Mouse (Mus musculus) C2C12 (cell line): Measurements from ENCODE around the gene Ankrd9. TPM values are rescaled to one million over a fixed set of nuclear protein-coding genes. Genes with fewer than 3 reads are reported as not detected.
A peak's percentile ranks its signal among the peaks of the same experiment; 100 is the strongest.

Experiments used
- H3K27me3 ChIP-seq: one replicate; pipeline ENCODE4 v1.6.1; 2011; ENCODE audit not compliant: control insufficient read depth, insufficient read depth, insufficient read length
- H3K36me3 ChIP-seq: one replicate; pipeline ENCODE4 v1.6.1; 2011; ENCODE audit not compliant: control insufficient read depth, insufficient read depth
- H3K4me3 ChIP-seq: one replicate; pipeline ENCODE4 v1.5.1; 2011; ENCODE audit warnings: mild to moderate bottlenecking, control low read depth; ENCODE audit not compliant: poor library complexity, insufficient read depth, severe bottlenecking
- H3K79me2 ChIP-seq: one replicate; pipeline ENCODE4 v1.6.1; 2011; ENCODE audit not compliant: control insufficient read depth, insufficient read depth
- H3K79me3 ChIP-seq: one replicate; pipeline ENCODE4 v1.6.1; 2011; ENCODE audit warnings: low read depth, control low read depth
- H3ac ChIP-seq: one replicate; pipeline ENCODE3; 2011; ENCODE audit warnings: low read depth; ENCODE audit not compliant: control insufficient read depth, insufficient read length
- CEBPB ChIP-seq: IDR thresholded peaks from one replicate; pipeline ENCODE4 v1.6.1; 2011; ENCODE audit warnings: low read depth, mild to moderate bottlenecking, control low read depth, moderate library complexity
- CTCF ChIP-seq: IDR thresholded peaks from one replicate; pipeline ENCODE4 v1.5.1; 2011; ENCODE audit not compliant: control insufficient read depth, insufficient read depth, insufficient read length
- FOSL1 ChIP-seq: IDR thresholded peaks from one replicate; pipeline ENCODE4 v1.8.0; 2011; ENCODE audit warnings: mild to moderate bottlenecking, low read length; ENCODE audit not compliant: poor library complexity, insufficient read depth, severe bottlenecking
- MAX ChIP-seq: IDR thresholded peaks from one replicate; pipeline ENCODE4 v1.6.1; 2011; ENCODE audit warnings: mild to moderate bottlenecking, control low read depth
- MYOD1 ChIP-seq: IDR thresholded peaks from one replicate; pipeline ENCODE4 v1.6.1; 2011; ENCODE audit warnings: low read depth; ENCODE audit not compliant: control insufficient read depth, insufficient read length
- MYOG ChIP-seq: IDR thresholded peaks from one replicate; pipeline ENCODE4 v1.6.1; 2011; ENCODE audit not compliant: control insufficient read depth, insufficient read length; ENCODE audit errors: extremely low read depth
- USF1 ChIP-seq: IDR thresholded peaks from one replicate; pipeline ENCODE4 v1.6.1; 2011; ENCODE audit warnings: low read depth, mild to moderate bottlenecking, control low read depth, moderate library complexity
- polyA plus RNA-seq: library from polyadenylated mRNA; unstranded; fragments of >200 nt; fragmentation: generic; extraction: Trizol; gene quantifications from one replicate; pipeline ENCODE4 v1.2.1, GENCODE M21; 2012; ENCODE audit warnings: missing spikeins

Ankrd9 gene
- polyA plus RNA-seq, 1 experiment: 11.7 TPM

DNA sequence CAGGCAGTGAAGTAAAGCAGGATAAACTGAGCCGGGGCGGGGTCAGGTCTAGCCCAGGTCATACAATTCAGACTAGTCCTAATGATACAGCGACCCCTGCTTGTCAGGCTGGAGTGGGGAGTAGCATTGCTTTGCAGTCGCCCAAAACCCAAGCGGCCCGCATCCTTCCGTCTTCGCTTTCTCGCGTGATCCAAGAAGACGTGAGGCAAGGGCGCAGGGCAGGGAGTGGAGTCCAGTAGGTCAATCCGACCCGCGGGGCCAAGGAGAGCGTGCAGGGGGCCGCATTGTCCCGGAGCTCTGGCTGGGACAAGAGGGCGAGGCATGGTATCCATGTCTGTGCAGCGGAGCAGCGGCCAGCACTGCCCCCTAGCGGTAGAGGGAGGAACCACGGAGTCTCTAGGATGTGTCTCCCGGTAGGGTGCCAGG lies 13.3 kb upstream of the Ankrd9 start:
- peak overlapping the region; percentile 70 for H3ac ChIP-seq
- H3K79me3 ChIP-seq: no peaks in the 10 kb centered on the region
- H3K36me3 ChIP-seq: no peaks in the 10 kb centered on the region
- TF ChIP-seq CTCF (peak; percentile 94), USF1 (no peak)
- H3K27me3 ChIP-seq: no peaks in the 10 kb centered on the region
- no peaks in the 10 kb centered on the region for H3K79me2 ChIP-seq
- H3K4me3 ChIP-seq: peak overlapping the region; percentile 30

GRCm38 (mm10) chr12:110991361-110992127 lies 12.7 kb upstream of the Ankrd9 start:
- no peaks in the 10 kb centered on the region for H3K27me3 ChIP-seq
- no peaks in the 10 kb centered on the region for H3K79me2 ChIP-seq
- peak overlapping the region; percentile 30 for H3K4me3 ChIP-seq
- H3K79me3 ChIP-seq: no peaks in the 10 kb centered on the region
- TF ChIP-seq CTCF (peak; percentile 90), MAX (peak; percentile 16), MYOG (no peak), MYOD1 (peak; percentile 65), USF1 (no peak)
- H3K36me3 ChIP-seq: no peaks in the 10 kb centered on the region
- peak overlapping the region; percentile 63 for H3ac ChIP-seq

DNA sequence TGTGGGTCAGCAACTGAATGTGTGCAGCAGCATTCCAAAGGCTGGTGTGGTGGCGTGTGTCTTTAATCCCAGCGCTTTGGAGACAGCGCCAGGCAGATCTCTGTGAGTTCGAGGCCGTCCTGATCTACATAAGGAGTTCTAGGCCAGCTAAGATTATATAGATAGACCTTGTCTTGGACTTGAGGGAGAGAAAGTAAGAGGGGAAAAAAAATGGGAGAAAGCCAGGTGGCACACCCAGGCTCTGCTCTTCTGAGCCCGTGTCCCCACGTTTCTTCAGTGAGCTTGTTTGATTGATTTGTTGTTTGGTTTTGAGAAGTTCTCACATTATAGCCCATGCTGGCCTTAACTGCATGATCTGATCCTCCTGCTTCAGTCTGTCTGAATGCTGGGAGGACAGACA lies 11.7 kb upstream of the Ankrd9 start:
- no peak overlapping the region for H3K4me3 ChIP-seq
- H3K36me3 ChIP-seq: no peaks in the 10 kb centered on the region
- H3ac ChIP-seq: no peak overlapping the region
- H3K79me2 ChIP-seq: no peaks in the 10 kb centered on the region
- H3K79me3 ChIP-seq: no peaks in the 10 kb centered on the region
- no peaks in the 10 kb centered on the region for H3K27me3 ChIP-seq
- TF ChIP-seq MYOD1 (no peak), MAX (no peak), FOSL1 (no peak), CEBPB (no peak), CTCF (no peak)

DNA sequence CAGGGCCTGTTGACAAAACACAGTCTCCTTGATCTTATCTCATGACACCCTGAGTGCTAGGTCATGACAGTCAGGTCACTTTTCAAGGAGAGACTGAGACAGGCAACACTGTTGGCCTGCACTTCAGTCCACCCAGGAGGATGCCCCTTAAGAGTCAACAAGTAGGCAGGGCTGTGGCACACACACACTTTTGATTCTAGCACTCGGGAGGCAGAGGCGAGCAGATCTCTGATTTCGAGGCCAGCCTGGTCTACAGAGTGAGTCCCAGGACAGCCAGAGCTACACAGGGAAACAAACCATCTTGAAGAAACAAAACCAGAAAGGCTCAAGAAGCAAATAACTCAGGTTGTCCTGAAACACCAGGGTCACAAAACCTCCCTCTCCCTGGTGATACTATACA lies 10.6 kb upstream of the Ankrd9 start:
- H3ac ChIP-seq: no peak overlapping the region
- H3K79me2 ChIP-seq: no peaks in the 10 kb centered on the region
- no peaks in the 10 kb centered on the region for H3K36me3 ChIP-seq
- H3K4me3 ChIP-seq: no peak overlapping the region
- TF ChIP-seq CTCF: no peak
- TF ChIP-seq USF1: no peak
- TF ChIP-seq CEBPB: no peak
- no peak for TF ChIP-seq MYOD1
- TF ChIP-seq MAX: no peak
- TF ChIP-seq FOSL1: no peak
- no peaks in the 10 kb centered on the region for H3K27me3 ChIP-seq
- H3K79me3 ChIP-seq: no peaks in the 10 kb centered on the region

DNA sequence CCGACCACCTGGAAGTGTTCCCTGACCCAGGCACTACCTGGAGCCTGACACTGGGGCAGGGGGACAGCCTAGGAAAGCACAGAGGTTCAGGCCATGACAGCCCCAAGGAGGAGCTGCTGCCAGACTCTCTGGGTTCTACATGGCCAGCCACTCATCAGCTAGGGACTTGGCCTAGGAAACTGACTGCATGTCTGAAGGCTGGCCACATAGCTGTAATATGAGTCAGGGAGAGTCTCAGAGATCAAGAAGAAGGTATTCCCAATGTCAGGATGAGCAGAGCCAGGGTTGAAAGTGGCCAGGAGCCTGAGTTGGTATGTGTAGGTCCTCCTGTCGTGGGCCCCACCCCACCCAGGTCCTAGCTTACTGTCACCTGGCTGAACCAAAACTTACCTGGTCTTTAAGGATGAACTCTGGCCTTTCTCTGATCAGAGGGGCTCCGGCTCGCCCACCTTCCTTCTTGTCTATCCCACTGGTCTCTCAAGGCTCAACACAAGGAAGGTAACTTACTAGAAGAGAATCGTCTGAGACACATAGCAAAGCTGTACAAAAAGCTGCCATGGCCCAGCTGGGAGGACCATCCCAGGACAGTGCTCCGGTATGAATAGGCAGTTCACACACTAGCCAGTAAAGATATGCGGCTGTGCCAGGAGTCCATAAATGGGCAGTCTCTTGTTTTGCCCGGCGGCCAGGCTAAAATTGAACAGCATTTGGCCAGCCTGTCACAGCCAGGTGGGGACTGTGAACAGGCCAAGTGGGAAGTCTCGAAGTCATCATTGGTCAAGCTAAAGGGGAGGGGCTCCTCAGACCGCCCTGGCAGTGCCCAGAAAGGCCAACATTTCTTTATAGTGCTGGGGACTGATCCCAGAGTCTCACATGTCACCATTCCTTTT lies 7.9 kb upstream of the Ankrd9 start:
- Histone ChIP-seq H3ac (no peak overlapping the region), H3K36me3 (no peaks in the 10 kb centered on the region), H3K79me3 (no peaks in the 10 kb centered on the region), H3K4me3 (no peak overlapping the region), H3K79me2 (no peaks in the 10 kb centered on the region), H3K27me3 (no peaks in the 10 kb centered on the region)
- TF ChIP-seq CEBPB: no peak
- no peak for TF ChIP-seq MYOD1
- no peak for TF ChIP-seq MAX
- no peak for TF ChIP-seq USF1
- no peak for TF ChIP-seq MYOG
- TF ChIP-seq CTCF: no peak
- no peak for TF ChIP-seq FOSL1

- H3K79me3 ChIP-seq: no peaks in the 10 kb centered on the region
- no peak for TF ChIP-seq CTCF
- TF ChIP-seq MYOG: no peak
- TF ChIP-seq USF1: no peak
- no peak for TF ChIP-seq MAX
- no peak for TF ChIP-seq CEBPB
- no peak for TF ChIP-seq MYOD1
- no peak for TF ChIP-seq FOSL1
- no peaks in the 10 kb centered on the region for H3K36me3 ChIP-seq
- H3K79me2 ChIP-seq: no peaks in the 10 kb centered on the region
- no peaks in the 10 kb centered on the region for H3K27me3 ChIP-seq
- H3ac ChIP-seq: no peak overlapping the region
- no peak overlapping the region for H3K4me3 ChIP-seq
These were observed 6.3 kb upstream of the Ankrd9 start for GRCm38 (mm10) chr12:110985141-110985540.
